Mouse (Mus musculus) hindbrain, embryonic 10.5 days (tissue): ENCODE results near the gene Lmcd1. TPM values are rescaled to one million over a fixed set of nuclear protein-coding genes. Genes with fewer than 3 reads are reported as not detected.

Experiments used
- polyA plus RNA-seq: library from polyadenylated mRNA; unstranded; fragments of >200 nt; fragmentation: Nextera tagmentation; extraction: Ambion mirVana; gene quantifications from 2 replicates; pipeline ENCODE4 v1.2.1, GENCODE M21; 2016

The Lmcd1 gene
- polyA plus RNA-seq, 1 experiment from 2014 or later, result 2.8 TPM

Other genes starting within 250 kb of the Lmcd1 start
- gene Ssu2, start 114.3 kb downstream of the Lmcd1 start, polyA plus RNA-seq, result 0.55 and 0.57 TPM in 2 replicates
- not detected in 2 replicates for gene Cav3, start 185.7 kb downstream of the Lmcd1 start, polyA plus RNA-seq
- 0.17 and 0.43 TPM in 2 replicates for gene Oxtr, start 216.2 kb downstream of the Lmcd1 start, polyA plus RNA-seq